Mouse (Mus musculus) cortical plate, adult 2 months (tissue): Measurements from ENCODE around the gene Btg1.

Source experiments
- CTCF ChIP-seq: fragments of 200-500 bp; IDR thresholded peaks from 2 replicates; pipeline ENCODE4 v1.5.1; 2011; ENCODE audit warnings: mild to moderate bottlenecking, control low read depth, low read length; ENCODE audit not compliant: insufficient read depth; ENCODE audit errors: extremely low read depth
- POLR2A ChIP-seq: fragments of 200-500 bp; IDR thresholded peaks from 2 replicates; pipeline ENCODE4 v1.6.1; 2011; ENCODE audit warnings: mild to moderate bottlenecking, low read length, control low read depth; ENCODE audit not compliant: insufficient read depth; ENCODE audit errors: extremely low read depth

GRCm38 (mm10) chr10:96621980-96622645 is 5.3 kb downstream of the Btg1 start:
- no peak for TF ChIP-seq POLR2A
- TF ChIP-seq CTCF = no peak
